10 mouse cellular contexts compared by ENCODE assay signal in genomic region chr15:82952292-82952705, GRCm38 (mm10). TPM values are rescaled to one million over a fixed set of nuclear protein-coding genes. Genes with fewer than 3 reads are reported as not detected.
DNase-seq lines count a peak whose midpoint lies in the region; ATAC-seq and TF ChIP-seq lines count a peak whose summit lies in the region.
"Had no signal": no experiment of that assay in that cellular context is flagged by ENCODE, and none has a peak within 500 bp of the region (broad histone marks: within the 10 kb centered on the region; RNA-seq: fewer than 3 reads in every experiment).

No protein-coding gene starts in this region.

- H3K9me3 ChIP-seq in lung, embryonic 14.5 days (ENCODE audit: low read depth, low read length) = no peaks in the 10 kb centered on the region
- no peaks in the 10 kb centered on the region for H3K9me3 ChIP-seq in embryonic facial prominence, embryonic 12.5 days
- no peaks in the 10 kb centered on the region for H3K9me3 ChIP-seq in limb, embryonic 10.5 days (replicated peaks)

- no peak for TF ChIP-seq CTCF in lung, embryonic 14.5 days (IDR thresholded peaks at IDR 0.05; ENCODE audit: low read depth)

- H3K4me2 ChIP-seq in lung, embryonic 14.5 days = no peak overlapping the region
- H3K4me2 ChIP-seq in embryonic facial prominence, embryonic 12.5 days (replicated peaks) = peak overlapping the region; percentile 7; the same call in 1 of the 2 replicates

- no peak overlapping the region for H3K27ac ChIP-seq in lung, embryonic 14.5 days (ENCODE audit: low read depth)
- peak overlapping the region; percentile 30; the same call in 1 of the 2 replicates for H3K27ac ChIP-seq in embryonic facial prominence, embryonic 12.5 days
- H3K27ac ChIP-seq in limb, embryonic 10.5 days = no peak overlapping the region
- H3K27ac ChIP-seq: macrophage had no signal

- WGBS in lung, embryonic 14.5 days = 10% methylated on average over 20 of the region's 20 CpGs
- WGBS in embryonic facial prominence, embryonic 12.5 days = 3% methylated on average over 20 of the region's 20 CpGs
- WGBS in limb, embryonic 10.5 days = under 1% methylated on average over 20 of the region's 20 CpGs

- peak; percentile 63 for DNase-seq in lung, embryonic 14.5 days
- no peak for DNase-seq in lung, postnatal 14 days
- peak; percentile 71 for DNase-seq in limb, embryonic 10.5 days (ENCODE audit: low spot score)
- peak; percentile 83 for DNase-seq in retina, embryonic 14.5 days (ENCODE audit: low spot score)
- DNase-seq in lung, postnatal 36 days = no peak
- no peak for DNase-seq in cerebellum, postnatal 25 days
- DNase-seq: cerebellum, postnatal 14 days had no signal

- peaks cover 8% of the 10 kb centered on the region; the same call in 1 of the 2 replicates for H3K4me1 ChIP-seq in lung, embryonic 14.5 days (ENCODE audit: insufficient read depth)
- peaks cover 76% of the 10 kb centered on the region for H3K4me1 ChIP-seq in embryonic facial prominence, embryonic 12.5 days
- peaks cover 63% of the 10 kb centered on the region for H3K4me1 ChIP-seq in limb, embryonic 10.5 days

- 0 out of 2 replicates have a peak, but pooled peaks have one; percentile 22 for ATAC-seq in lung, embryonic 14.5 days (ENCODE audit: insufficient read depth)
- ATAC-seq in embryonic facial prominence, embryonic 12.5 days (ENCODE audit: insufficient number of reproducible peaks, insufficient read depth, low FRiP score, low TSS enrichment) = no peak
- no peak for ATAC-seq in CD4-positive, CD25-positive, alpha-beta regulatory T cell, adult 4 months

- no peaks in the 10 kb centered on the region for H3K36me3 ChIP-seq in lung, embryonic 14.5 days (ENCODE audit: insufficient read depth)
- 0 out of 2 replicates have a peak, but pooled peaks cover 7% of the 10 kb centered on the region for H3K36me3 ChIP-seq in embryonic facial prominence, embryonic 12.5 days
- no peaks in the 10 kb centered on the region for H3K36me3 ChIP-seq in limb, embryonic 10.5 days

- H3K4me3 ChIP-seq in lung, embryonic 14.5 days (ENCODE audit: low read depth, low read length) = no peak overlapping the region
- H3K4me3 ChIP-seq in embryonic facial prominence, embryonic 12.5 days = no peak overlapping the region
- peak overlapping the region; percentile 23; the same call in 1 of the 2 replicates for H3K4me3 ChIP-seq in limb, embryonic 10.5 days

- no peak overlapping the region for H3K9ac ChIP-seq in lung, embryonic 14.5 days
- no peak overlapping the region for H3K9ac ChIP-seq in embryonic facial prominence, embryonic 12.5 days

- H3K27me3 ChIP-seq in lung, embryonic 14.5 days (ENCODE audit: insufficient read depth, low read length) = 0 out of 2 replicates have a peak, but pooled peaks cover 4% of the 10 kb centered on the region
- H3K27me3 ChIP-seq in embryonic facial prominence, embryonic 12.5 days = peaks cover 21% of the 10 kb centered on the region
- H3K27me3 ChIP-seq in limb, embryonic 10.5 days (ENCODE audit: low read depth, poor library complexity, severe bottlenecking) = peaks cover 100% of the 10 kb centered on the region

RNA-seq across cellular contexts. Expression of gene Tcf20, which starts 35.4 kb away (rescaled TPM):
- 9.9 and 10.9 TPM in 2 replicates for polyA plus RNA-seq in lung, embryonic 14.5 days (2014; fragmentation: Nextera tagmentation; extraction: Ambion mirVana)
- polyA plus RNA-seq in embryonic facial prominence, embryonic 12.5 days (2016; fragmentation: Nextera tagmentation; extraction: Ambion mirVana) = 13.9 and 15.1 TPM in 2 replicates
- polyA plus RNA-seq in limb, embryonic 10.5 days (2016; fragmentation: Nextera tagmentation; extraction: Ambion mirVana) = 8.1 and 8.3 TPM in 2 replicates
- polyA plus RNA-seq in CD4-positive, CD25-positive, alpha-beta regulatory T cell, adult 4 months (2017; shearing (Covaris generic)) = 10 to 100 TPM; 15.9 to 19.7 TPM

Comparison
In these comparisons a context has a peak if more than half of its experiments do, and no peak if none do; other contexts are left out.
1. DNase-seq: peak in lung, embryonic 14.5 days (single experiment), limb, embryonic 10.5 days (single experiment) and retina, embryonic 14.5 days (single experiment); none in lung, postnatal 14 days (single experiment), lung, postnatal 36 days (single experiment) and cerebellum, postnatal 25 days (0 of 2).